Mouse (Mus musculus): ENCODE measurements around the gene Hdgfl2. TPM values are rescaled to one million over a fixed set of nuclear protein-coding genes. Genes with fewer than 3 reads are reported as not detected.

The Hdgfl2 gene
- polyA plus RNA-seq, 1 experiment from 2014 or later = 119 TPM

DNA sequence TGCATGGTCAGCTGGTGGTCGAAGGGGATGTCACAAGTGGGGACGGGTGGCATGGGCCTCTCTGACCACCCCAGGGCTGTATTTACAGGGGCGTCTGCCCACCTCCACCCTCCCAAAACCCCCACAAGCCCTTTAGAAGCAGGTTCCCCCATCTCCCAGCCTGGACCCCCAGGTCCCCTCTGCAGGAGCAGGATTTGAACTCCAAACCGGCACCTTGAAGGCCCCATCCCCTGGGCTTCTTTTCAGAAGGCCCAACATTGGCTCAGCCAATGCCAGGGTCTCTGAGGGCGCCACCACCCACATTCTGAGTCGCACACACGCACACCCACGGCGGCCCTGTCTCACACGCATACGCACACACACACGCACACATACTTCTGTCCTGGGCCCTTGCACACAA, 43.7 kb downstream of the Hdgfl2 start:
- no peak overlapping the region for H3K9ac ChIP-seq
- H3K4me1 ChIP-seq = peaks cover 19% of the 10 kb centered on the region
- H3K27ac ChIP-seq = no peak overlapping the region
- peaks cover 8% of the 10 kb centered on the region; the same call in 1 of the 2 replicates for H3K9me3 ChIP-seq
- no peaks in the 10 kb centered on the region for H3K36me3 ChIP-seq
- H3K4me2 ChIP-seq = no peak overlapping the region
- H3K4me3 ChIP-seq = no peak overlapping the region
- 87% methylated on average over 12 of the region's 12 CpGs for WGBS
- no peak for ATAC-seq (ENCODE audit: borderline replicate concordance, extremely low read depth, low FRiP score, low TSS enrichment)
- H3K27me3 ChIP-seq = peaks cover 73% of the 10 kb centered on the region

DNA sequence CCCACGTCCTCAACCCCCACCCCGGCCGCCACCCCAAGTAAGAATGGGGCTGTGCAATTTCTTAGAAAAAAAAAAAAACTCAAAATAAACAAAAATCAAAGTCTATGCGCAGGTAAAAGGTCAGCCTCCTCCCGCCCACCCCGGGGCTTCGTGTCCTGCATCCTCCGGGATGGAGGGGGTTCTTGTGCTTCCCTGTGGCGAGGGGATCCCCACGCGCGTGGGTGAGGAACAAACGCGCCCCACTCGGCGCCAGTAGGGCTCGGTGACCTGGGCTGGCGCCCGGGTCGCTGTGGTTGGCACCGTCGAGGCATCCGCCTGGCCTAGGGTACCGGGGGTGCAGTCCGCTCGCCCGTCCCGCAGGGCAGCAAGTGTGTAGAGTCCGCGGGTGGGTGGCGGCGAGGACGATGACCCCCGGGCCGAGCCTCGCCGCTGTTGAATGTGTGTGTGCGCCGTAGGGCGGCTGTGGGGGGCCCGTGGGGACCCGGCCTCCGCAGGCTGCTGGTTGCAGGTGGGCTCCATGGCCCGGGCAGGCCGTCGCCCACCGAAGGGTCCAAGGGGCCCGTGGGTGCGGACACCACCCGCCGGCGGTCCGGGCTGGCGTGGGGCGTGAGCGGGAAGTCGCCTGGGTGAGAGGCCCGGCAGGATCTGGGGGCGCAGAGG, 44.4 kb downstream of the Hdgfl2 start:
- Histone ChIP-seq H3K4me2 (peak overlapping the region; percentile 71), H3K36me3 (no peaks in the 10 kb centered on the region), H3K4me1 (peaks cover 19% of the 10 kb centered on the region), H3K27ac (no peak overlapping the region), H3K9ac (0 out of 2 replicates have a peak overlapping the region, but pooled peaks have one; percentile 25), H3K27me3 (peaks cover 66% of the 10 kb centered on the region), H3K4me3 (peak overlapping the region; percentile 38), H3K9me3 (peaks cover 8% of the 10 kb centered on the region; the same call in 1 of the 2 replicates)
- 0 out of 2 replicates have a peak, but pooled peaks have one; percentile 5 for ATAC-seq (ENCODE audit: borderline replicate concordance, extremely low read depth, low FRiP score, low TSS enrichment)
- WGBS = 32% methylated on average over 59 of the region's 59 CpGs

DNA sequence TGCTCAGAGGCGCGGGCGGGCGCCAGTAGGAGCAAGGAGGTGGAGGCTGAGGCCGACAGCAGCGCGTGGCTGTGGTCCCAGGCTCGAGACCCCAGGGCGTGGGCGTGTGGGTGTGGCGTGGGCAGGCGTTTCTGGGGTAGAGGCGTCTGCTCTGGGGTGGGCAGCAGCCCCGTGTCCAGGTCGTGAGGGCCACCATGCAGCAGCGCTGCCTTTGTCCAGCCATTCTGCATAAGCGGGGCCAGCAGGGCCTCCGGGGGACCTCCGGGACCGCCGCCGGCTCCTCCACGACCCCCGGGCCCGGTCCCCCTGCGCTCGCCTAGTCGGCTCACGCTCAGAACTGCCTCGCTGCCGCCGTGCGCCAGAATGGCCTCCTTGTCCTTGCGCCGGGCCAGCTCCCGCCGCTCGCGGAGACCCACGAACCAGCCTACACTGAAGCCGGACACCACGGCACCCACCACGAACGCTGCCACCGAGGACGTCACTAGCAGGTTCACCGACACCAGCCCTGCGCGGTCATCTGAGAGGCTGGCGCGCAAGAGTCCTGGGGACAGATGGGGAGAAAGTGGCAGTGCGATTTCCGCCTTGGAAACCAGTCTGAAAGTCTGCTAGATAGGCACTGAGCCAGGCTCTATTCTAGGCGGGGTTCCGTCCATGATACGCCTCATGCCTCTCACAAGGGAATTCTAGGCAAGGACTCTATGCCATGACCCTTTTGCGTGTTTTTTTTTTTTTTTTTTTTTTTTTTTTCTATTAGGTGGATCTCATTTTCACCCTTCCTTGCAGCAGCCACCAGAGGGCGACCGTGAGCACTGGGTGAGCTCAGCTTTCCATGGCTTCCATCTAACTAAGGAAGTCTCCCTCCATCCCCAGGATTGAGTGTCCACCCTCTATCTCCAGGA, 45.2 kb downstream of the Hdgfl2 start:
- H3K27me3 ChIP-seq = peaks cover 58% of the 10 kb centered on the region
- H3K27ac ChIP-seq = no peak overlapping the region
- peaks cover 8% of the 10 kb centered on the region; the same call in 1 of the 2 replicates for H3K9me3 ChIP-seq
- peak overlapping the region; percentile 25 for H3K9ac ChIP-seq
- H3K36me3 ChIP-seq = no peaks in the 10 kb centered on the region
- H3K4me3 ChIP-seq = peak overlapping the region; percentile 38
- ATAC-seq (ENCODE audit: borderline replicate concordance, extremely low read depth, low FRiP score, low TSS enrichment) = 0 out of 2 replicates have a peak, but pooled peaks have one; percentile 25
- WGBS = 10% methylated on average over 58 of the region's 59 CpGs
- peak overlapping the region; percentile 71 for H3K4me2 ChIP-seq
- peaks cover 17% of the 10 kb centered on the region for H3K4me1 ChIP-seq

DNA sequence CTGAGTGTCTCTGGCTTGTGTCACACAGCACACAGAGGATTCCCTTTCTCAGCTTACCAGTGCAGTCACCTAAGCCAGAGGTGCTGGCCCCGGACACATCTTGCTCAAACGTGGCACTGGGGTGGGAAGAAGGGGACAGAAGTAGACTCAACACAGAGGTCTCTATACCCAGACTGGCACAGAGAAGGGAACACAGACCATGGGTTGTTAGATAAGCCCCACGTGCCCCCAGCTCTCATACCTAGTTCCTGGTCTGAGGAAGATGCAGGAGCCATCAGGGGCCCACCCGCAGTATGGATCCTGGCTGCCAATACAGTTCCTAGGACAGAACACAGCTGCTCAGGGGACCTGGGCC, 45.8 kb downstream of the Hdgfl2 start:
- Histone ChIP-seq H3K9ac (no peak overlapping the region), H3K27me3 (peaks cover 52% of the 10 kb centered on the region), H3K4me3 (no peak overlapping the region), H3K4me2 (no peak overlapping the region), H3K9me3 (peaks cover 8% of the 10 kb centered on the region; the same call in 1 of the 2 replicates), H3K27ac (no peak overlapping the region), H3K4me1 (peaks cover 11% of the 10 kb centered on the region), H3K36me3 (no peaks in the 10 kb centered on the region)
- 84% methylated on average over 4 of the region's 4 CpGs for WGBS
- no peak for ATAC-seq (ENCODE audit: borderline replicate concordance, extremely low read depth, low FRiP score, low TSS enrichment)

DNA sequence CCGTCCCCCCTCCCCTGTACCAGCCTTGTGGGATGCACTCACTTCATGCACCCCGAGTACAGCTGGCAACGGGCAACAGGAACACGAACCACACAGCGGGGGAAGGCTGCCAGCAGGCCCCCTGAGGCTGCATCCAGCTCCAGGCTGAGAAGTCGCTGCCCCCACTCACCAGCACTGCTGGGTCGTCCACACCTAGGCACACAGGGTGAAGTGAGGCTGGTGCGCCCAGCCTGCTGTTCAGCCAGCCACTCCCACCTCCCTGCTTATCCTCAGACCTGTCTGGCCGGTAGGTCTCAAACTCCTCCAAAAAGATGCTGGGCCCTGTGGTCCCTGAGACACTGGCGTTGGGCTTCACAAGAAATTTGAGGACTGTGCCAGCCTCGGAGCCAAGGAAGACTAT, 46.7 kb downstream of the Hdgfl2 start:
- H3K9ac ChIP-seq = no peak overlapping the region
- H3K27ac ChIP-seq = no peak overlapping the region
- no peak overlapping the region for H3K4me3 ChIP-seq
- H3K27me3 ChIP-seq = peaks cover 42% of the 10 kb centered on the region
- WGBS = 70% methylated on average over 11 of the region's 11 CpGs
- peaks cover 8% of the 10 kb centered on the region; the same call in 1 of the 2 replicates for H3K9me3 ChIP-seq
- peaks cover 8% of the 10 kb centered on the region for H3K4me1 ChIP-seq
- no peak overlapping the region for H3K4me2 ChIP-seq
- ATAC-seq (ENCODE audit: borderline replicate concordance, extremely low read depth, low FRiP score, low TSS enrichment) = no peak
- H3K36me3 ChIP-seq = no peaks in the 10 kb centered on the region

DNA sequence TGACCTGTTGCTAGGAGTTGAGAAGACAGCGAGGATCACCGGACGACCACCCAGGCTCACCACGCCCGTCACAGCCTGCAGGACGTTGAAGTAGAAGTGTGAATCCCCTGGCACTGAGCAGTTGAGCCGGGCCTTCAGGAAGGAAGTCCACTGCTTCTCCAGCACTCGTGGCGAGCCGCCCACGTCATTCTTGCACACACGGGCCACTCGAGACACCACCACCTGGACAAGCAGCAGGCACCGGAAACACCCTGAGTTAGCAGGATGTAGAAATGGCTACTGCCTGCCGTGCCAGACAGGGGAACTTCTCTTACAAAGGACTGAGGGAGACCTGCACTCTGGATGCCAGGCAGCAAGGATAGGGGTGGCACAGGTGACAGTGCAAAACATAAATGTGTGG, 48.8 kb downstream of the Hdgfl2 start:
- H3K4me3 ChIP-seq = no peak overlapping the region
- no peak for ATAC-seq (ENCODE audit: borderline replicate concordance, extremely low read depth, low FRiP score, low TSS enrichment)
- WGBS = 64% methylated on average over 15 of the region's 15 CpGs

DNA sequence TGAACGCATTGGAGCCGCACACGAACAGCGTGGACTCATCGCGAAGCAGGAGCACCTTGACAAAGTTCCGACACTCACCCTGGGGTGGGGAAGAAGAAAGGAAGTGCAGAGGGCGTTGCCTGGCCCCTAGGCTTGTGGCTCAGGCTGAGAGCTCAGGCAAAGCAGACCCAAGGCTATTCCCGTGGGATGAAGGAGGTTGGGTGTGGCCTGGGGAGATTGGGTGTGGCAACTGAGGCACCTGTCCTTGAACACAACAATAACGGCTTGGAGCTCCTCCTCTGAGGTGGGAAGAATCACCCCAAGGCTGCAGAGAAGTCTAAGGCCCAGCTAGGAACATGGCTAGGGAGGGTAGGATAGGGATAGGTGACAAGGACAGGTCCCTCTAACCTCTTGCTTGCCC, 51.7 kb downstream of the Hdgfl2 start:
- Histone ChIP-seq H3K9me3 (no peaks in the 10 kb centered on the region), H3K4me3 (no peak overlapping the region), H3K4me2 (no peak overlapping the region), H3K4me1 (peaks cover 16% of the 10 kb centered on the region), H3K36me3 (no peaks in the 10 kb centered on the region), H3K27ac (no peak overlapping the region), H3K9ac (no peak overlapping the region), H3K27me3 (no peaks in the 10 kb centered on the region)
- no peak for ATAC-seq (ENCODE audit: borderline replicate concordance, extremely low read depth, low FRiP score, low TSS enrichment)
- WGBS = 86% methylated on average over 10 of the region's 10 CpGs

More for the DNA sequence above, 48.8 kb downstream of the Hdgfl2 start:
- Histone ChIP-seq H3K4me1 (peaks cover 8% of the 10 kb centered on the region), H3K27me3 (peaks cover 23% of the 10 kb centered on the region), H3K4me2 (no peak overlapping the region), H3K27ac (no peak overlapping the region), H3K9me3 (no peaks in the 10 kb centered on the region), H3K36me3 (no peaks in the 10 kb centered on the region), H3K9ac (no peak overlapping the region)

DNA sequence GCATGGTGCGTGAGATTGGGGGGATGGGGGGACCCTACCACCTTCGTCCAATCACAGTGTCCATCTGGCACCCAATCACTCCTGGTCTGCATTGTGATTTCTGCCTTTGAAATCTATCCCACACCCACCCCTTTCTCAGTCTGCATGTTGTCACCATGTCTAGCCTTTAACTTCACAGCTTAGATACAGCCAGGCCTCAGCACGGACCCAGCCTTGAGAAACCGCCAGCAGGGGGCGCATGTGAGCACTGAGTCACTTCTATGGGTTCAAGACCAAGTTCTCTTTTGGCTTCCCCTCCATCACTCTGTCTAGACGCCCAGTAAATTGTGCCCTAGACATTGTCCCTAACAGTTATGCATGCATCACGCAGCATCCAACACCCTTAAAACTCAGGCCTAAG, 52.4 kb downstream of the Hdgfl2 start:
- no peak overlapping the region for H3K9ac ChIP-seq
- no peak for ATAC-seq (ENCODE audit: borderline replicate concordance, extremely low read depth, low FRiP score, low TSS enrichment)
- H3K4me3 ChIP-seq = no peak overlapping the region
- peaks cover 16% of the 10 kb centered on the region for H3K4me1 ChIP-seq
- H3K27ac ChIP-seq = no peak overlapping the region
- no peaks in the 10 kb centered on the region for H3K9me3 ChIP-seq
- WGBS = 32% methylated on average over 7 of the region's 7 CpGs
- no peaks in the 10 kb centered on the region for H3K27me3 ChIP-seq
- H3K36me3 ChIP-seq = no peaks in the 10 kb centered on the region
- no peak overlapping the region for H3K4me2 ChIP-seq

DNA sequence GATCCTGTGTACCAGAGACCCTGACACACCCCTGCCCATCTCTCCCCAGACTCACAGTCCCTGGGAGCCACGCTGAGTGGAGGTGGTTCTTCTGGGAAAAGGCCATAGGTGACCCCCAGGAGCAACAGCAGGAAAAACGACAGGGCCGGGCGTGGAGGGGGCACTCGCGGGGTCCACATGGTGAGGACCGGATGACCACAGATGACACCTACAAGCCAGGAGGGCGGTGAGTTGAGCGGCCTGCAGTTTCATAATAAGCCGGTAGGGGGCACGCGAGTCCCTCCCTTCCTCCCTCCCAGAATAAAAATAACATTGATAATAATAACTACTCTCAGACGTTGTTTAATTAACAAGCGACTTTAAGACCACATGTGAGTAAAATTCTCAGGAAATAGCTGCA, 53.2 kb downstream of the Hdgfl2 start:
- Histone ChIP-seq H3K4me3 (0 out of 2 replicates have a peak overlapping the region, but pooled peaks have one; percentile 7), H3K9me3 (no peaks in the 10 kb centered on the region), H3K27ac (no peak overlapping the region), H3K36me3 (no peaks in the 10 kb centered on the region), H3K27me3 (no peaks in the 10 kb centered on the region), H3K4me1 (peaks cover 16% of the 10 kb centered on the region), H3K9ac (no peak overlapping the region), H3K4me2 (peak overlapping the region; percentile 33; the same call in 1 of the 2 replicates)
- no peak for ATAC-seq (ENCODE audit: borderline replicate concordance, extremely low read depth, low FRiP score, low TSS enrichment)
- 3% methylated on average over 14 of the region's 14 CpGs for WGBS

DNA sequence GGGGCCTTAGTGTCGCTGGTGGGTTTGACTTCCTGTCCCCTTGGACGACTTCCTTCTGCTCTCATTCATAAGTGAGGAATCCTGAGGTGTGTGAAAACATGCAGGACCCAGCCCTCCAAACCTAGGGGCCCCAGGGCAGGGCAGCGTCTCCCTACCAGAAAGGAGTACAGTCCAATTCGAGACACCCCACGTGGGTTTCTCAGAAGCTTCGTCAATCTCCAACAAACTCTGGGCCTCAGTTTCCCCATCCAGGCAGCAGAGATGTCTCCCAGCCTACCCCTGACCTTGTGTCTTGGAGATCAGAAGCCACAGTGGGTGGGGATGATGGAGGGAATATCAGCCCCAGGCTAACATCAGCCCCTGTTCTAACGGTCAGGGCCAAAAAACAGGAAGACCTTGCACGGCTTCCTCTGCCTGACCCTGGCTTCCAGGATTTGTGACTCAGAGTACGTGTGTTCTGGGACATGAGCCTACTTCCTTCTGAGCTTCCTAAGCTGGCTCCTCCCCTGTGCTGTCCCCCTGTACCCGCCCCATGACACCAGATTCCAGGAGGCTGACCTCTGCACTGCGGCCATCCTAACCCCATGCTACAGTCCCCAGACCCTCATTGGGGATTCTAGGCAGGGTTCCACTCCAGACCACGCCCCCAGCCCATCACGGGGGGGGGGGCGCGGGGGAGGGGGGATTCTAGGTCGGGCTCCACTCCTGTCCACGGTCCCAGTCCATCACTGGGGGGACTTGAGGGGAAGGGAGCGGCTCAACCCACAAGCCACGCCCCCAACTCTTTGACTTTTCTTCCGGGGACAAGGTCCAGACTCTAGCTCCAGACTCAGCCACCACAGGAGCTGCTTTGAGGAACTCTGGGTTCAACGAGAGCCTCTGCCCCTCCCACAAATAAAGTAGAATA, 54.3 kb downstream of the Hdgfl2 start:
- 17% methylated on average over 20 of the region's 21 CpGs for WGBS

DNA sequence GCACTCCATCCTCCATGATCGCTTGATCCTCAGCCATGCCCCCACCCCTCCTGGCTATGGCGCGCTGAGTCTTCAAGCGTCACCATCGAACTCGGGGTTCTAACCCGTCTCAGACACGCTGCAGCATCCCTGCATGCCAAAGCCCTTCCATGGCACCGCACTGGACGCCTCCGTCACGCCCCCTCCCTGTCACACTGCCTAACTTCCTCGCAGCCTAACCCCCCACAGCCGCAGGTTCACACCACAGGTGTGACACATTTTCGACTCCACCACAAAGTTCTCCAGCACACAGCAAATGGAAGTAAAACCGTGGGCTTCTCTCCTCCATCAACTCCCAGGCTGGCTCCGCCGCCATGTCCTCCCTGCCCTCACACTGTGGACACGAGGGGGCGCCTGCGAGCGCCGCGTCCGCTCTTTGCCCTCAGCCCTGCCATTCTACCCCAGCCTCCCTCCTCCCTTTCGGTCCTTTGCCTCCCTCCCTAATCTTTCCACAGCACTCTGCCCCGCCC, 55.1 kb downstream of the Hdgfl2 start:
- no peaks in the 10 kb centered on the region for H3K36me3 ChIP-seq
- peak overlapping the region; percentile 79 for H3K27ac ChIP-seq
- 0 out of 2 replicates have a peak overlapping the region, but pooled peaks have one; percentile 20 for H3K9ac ChIP-seq
- 3% methylated on average over 27 of the region's 27 CpGs for WGBS
- no peaks in the 10 kb centered on the region for H3K9me3 ChIP-seq
- peak overlapping the region; percentile 33 for H3K4me3 ChIP-seq
- H3K27me3 ChIP-seq = peaks cover 12% of the 10 kb centered on the region
- H3K4me2 ChIP-seq = peak overlapping the region; percentile 72
- ATAC-seq (ENCODE audit: borderline replicate concordance, extremely low read depth, low FRiP score, low TSS enrichment) = no peak
- H3K4me1 ChIP-seq = peaks cover 24% of the 10 kb centered on the region

More for the DNA sequence above, 54.3 kb downstream of the Hdgfl2 start:
- peak; percentile 81 for ATAC-seq (ENCODE audit: borderline replicate concordance, extremely low read depth, low FRiP score, low TSS enrichment)
- Histone ChIP-seq H3K4me3 (peak overlapping the region; percentile 33), H3K4me1 (peaks cover 21% of the 10 kb centered on the region), H3K36me3 (no peaks in the 10 kb centered on the region), H3K4me2 (peak overlapping the region; percentile 72), H3K27ac (peak overlapping the region; percentile 79), H3K27me3 (peaks cover 4% of the 10 kb centered on the region), H3K9ac (peak overlapping the region; percentile 20; the same call in 1 of the 2 replicates), H3K9me3 (no peaks in the 10 kb centered on the region)

Measured in lung, embryonic 15.5 days (tissue).